Mouse (Mus musculus) urinary bladder, adult 18-20 months (tissue): Measurements from ENCODE around the gene Ppp3ca.

Experiments used
- DNase-seq, 2 experiments: peaks; one replicate each; pipeline ENCODE4 v3.0.0; 2022; ENCODE audit warnings: low spot score in 2 of 2, mixed read lengths in 2 of 2

The Ppp3ca gene

DNA sequence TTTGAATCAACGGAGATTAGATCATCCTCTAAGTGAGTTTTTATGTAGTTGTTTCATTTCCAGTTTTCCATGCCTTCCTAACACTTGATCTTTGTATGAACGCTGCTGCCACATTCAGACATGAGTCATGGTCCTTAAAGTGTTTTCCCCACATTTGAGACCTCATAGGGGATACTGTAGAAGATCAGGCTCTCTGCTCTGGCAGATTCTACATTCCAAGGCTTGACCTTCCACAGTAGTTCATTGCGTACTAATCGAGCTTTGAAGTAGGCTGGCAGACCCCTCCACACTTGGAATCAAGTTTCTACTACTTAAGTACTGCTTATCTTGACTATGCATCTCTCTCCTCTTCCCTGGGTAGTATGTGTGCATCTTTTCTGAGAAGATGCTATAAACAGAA, 183.7 kb downstream of the Ppp3ca start:
- DNase-seq = no peak

DNA sequence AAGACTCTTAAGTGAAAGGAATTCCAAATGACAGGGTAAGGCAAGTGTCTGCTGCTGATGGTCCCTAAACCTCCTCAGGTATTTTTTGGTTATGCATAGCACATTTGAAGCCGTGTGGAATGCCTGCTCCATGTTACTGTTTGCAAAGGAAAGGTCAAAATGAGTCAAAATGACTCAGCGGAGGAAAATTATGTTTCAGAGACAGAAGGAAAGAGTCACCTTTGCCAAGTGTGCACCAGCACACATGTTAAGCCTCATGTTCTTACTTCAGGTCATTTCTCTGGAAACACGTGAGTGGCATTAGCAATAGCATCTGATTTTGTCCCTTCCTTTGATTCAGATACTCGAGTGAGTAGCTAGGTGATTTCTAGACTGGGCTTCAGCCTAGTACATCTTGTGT, 186.1 kb downstream of the Ppp3ca start:
- DNase-seq = no peak

DNA sequence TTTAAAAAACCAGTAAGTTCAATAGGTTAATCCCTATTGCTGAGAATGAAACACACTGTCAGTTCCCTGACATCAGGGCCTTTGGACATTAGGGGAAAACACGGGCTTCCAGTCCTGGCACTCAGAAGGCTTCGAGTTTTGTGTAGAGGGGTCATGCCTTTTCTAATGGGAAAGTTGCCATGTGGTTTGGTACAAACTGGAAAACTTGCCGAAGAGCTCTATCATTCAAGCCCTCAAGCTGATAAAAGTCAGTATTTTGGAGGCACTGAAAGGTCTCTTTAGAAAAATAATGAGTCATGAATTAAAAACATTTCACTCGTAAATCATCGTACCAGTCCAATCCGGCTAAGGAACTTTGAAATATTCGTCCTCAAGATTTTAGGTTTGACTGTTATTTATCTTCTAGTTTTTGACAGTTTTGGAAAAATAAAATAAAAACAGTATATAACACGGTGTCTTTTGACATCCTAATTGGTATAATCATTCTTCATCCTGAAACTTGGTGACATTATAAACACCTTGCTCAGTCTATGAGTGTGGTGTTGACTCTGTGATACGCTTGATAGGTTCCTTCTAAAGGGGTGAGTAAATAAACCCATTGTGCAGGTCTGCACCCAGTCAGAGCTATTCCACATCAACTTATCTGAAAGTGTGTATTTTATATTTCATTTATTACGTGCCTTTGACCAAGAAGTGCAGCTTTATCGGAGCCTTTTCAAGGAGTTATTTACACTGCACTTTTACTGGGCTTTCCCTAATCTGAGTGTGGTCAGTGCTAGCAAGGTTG, 192.3 kb downstream of the Ppp3ca start:
- DNase-seq = no peak

DNA sequence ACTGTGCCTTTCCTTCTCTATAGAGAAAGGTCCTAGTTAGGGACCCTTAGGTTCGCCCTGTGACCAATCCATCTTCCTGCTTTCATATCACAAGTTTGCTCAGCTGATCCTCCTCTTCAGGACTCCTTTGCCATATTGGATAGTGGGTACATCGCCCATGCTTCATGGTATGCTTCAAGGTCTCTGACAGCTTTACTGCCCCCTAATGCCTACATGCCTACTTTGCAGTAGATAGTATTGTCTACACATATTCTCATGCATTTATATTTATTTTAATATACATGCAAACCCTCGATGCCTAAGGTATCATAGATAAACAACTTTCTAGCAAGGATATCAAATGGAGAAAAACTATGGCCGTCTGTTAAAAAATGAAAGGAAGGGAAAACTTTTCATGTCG, 193.2 kb downstream of the Ppp3ca start:
- DNase-seq = no peak

DNA sequence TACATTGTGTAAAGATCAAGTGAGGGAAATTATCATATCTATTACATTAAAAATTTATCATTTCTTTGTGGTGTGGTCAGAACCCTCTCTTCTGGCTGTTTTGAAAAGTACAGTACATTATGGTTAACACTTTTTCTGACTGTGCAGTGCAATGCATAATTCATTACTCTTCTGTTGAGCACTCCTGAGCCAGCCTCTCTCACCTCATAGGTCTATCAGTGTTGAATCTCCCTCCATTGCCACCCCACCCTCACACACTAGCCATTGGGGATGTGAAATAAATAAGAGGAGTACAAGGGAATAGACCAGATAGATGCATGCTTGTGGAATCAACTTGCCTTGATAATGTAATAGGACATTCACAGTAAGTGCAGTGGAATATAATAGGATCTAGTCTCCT, 194.4 kb downstream of the Ppp3ca start:
- DNase-seq = no peak

DNA sequence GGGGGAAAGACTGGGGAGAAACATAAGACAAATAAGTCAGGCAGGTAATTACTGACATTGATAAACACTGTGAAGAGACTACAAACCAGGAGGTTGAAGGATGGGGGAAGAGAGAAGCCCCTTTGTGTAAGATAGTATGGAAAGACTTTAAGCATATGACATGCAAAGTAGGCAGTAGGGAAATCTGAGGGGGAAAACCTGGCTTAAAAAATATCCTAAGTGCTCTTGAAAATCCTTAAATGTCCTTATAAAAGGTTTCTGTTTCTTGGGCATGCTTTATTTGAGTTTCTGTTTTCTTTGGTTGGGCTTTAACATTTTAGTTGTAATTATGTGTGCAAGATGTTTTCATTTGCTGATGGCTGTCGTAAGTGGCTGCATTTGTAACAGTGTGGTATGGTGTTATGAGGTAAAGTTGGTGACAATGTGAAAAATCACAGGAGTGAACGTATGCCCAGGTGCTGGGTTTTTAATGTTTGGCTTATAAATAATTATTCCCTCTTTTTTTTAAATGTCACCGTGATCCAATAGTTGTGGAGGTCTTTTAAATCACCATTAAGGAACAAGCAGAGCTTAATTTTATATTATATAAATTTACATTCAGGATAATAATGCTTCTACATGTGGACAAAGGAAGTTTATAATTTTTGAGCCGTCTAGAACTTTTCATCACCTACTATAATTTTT, 195.4 kb downstream of the Ppp3ca start:
- DNase-seq = no peak

DNA sequence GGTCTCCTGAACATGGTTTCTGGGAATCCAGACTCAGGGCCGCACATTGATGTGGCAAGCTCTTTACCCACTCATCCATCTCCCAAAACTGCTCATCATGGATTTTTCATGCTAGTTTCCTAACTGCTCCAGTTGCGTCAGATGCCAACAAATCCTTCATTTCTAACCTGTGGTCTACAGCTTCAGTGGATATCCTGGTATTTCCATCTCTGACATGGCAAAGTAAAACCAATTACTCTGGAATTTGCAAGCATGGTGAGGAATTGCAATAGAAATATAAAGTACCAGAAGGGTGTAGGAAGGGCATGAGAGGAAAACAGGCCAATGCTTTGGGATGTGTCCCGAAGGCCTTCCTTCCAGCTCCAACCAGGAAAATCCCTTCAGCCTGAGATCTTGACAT, 196.2 kb downstream of the Ppp3ca start:
- no peak for DNase-seq

DNA sequence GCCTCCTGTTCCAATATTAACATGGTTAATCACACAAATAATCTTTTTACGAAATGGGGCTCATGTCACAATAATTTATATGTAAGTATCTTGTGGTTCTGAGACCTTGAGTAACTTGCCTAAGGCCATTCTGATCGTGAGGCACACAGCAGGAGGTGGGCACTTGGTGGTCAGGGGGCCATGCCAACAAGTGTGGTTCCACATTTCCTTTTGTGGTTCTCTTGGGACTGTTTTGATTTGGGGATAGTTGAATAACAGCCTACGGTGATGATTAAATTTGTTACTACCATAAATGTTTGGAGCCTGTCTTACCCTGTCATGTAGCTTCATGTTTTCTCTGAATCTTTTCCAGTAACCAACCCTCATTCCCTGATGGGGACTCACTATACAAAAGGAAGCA, 196.6 kb downstream of the Ppp3ca start:
- DNase-seq = no peak

DNA sequence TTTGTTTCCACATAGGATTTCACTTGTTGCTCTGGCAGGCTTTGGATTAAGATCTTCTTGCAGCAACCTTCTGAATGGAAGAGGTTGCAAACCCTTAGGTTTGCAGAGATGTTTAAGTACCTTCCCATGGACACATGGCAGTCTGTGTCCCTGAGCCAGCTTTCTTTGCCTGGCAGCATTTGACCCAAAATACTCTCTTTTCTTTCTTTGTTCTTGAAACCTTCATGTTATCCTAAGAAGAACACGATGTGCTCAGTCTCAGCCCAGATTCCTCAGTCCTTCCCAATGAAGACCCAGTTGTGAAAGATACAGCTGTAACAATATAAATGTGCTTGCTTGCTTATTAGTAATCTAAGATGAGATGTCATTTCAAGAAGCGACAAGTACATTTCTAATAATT, 197.4 kb downstream of the Ppp3ca start:
- no peak for DNase-seq

DNA sequence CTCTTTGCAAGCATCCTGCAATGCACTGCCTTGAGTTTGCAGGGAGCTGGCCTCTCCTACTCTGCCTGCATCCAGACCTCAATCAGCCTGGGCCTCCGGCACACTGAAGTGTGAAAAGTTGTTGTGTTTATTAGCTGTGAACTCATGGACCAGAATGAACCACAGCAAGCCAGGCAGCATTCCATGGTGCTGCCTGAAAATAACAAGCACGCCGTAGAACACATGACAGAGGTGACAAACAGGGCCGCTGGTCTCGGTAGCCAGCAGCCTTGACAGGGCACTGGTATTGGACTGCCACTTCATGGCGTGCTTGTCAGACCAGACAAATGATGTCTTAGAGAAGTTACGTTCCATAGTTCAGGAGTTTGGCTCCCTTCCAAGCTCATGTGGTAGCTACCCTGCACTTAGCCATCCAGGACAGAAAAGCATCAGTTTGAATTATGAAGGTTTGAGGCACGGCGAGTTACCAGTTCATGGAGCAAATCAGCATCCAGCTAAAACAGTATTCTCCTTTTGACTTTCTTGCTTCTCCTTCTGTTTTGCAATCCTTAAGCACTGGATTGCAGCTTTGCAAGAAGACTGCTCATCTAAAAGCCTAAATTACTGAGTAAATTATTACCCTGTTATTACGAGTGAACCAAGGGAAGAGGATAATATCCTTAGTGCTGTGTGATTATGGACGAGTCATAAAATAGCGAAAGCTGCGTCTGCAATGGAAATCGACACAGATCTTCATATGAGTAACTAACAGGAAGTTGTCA, 202.0 kb downstream of the Ppp3ca start:
- no peak for DNase-seq

DNA sequence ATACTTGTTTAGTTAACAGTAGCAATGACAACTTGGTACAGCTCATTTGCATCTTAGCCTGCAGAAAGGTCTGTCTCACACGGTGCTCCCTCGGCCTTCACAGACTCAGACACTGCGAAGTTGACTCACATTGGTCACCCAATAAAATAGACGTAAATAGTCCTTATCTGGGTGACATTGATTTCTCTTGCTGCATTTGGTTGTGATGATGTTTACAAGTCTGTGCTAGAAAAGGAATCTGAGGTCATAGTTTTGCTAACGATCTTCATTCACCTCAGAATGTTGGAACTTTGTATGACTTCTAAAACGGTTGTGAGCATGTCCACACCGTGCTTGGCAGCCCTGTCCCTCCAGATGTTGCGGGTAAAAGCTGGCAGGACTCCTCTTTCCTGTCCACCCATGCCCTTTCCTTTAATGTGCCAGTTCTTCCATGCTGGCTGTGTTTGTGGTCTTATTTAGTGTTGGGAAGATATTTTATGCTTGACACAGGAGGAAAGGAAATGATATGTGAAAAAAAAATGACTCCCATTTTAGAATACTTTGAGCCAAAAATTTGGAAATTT, 202.7 kb downstream of the Ppp3ca start:
- DNase-seq = no peak

DNA sequence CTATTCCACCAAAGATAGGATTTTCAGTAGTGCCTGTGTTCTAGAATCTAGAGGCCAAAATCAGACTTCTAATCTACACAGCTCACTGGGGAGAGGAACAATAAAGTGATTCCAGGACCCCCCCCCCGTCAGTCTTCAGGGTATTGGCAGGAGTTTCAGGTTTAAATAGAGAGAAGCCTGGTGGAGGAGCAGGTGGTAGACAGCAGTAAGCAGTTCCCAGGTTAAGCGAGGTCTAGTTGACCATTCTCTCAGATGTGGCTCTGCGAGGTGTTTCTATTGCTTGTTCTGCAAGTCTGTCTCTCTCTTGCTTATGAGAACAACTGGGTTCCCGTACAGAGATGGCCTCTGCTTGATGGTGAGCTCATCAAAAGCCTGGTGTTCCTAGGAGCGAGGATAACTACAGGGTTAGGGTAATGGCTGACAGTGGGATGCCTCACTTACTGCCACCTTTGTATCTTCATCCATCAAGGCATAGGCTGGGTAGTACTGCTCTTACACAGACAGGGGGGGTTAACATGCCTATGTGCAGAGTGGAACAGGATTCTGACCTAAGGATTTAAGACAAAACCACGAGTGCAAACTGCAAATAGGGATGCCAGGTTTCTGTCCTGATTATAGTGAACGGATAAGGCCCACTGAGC, 204.0 kb downstream of the Ppp3ca start:
- no peak for DNase-seq

DNA sequence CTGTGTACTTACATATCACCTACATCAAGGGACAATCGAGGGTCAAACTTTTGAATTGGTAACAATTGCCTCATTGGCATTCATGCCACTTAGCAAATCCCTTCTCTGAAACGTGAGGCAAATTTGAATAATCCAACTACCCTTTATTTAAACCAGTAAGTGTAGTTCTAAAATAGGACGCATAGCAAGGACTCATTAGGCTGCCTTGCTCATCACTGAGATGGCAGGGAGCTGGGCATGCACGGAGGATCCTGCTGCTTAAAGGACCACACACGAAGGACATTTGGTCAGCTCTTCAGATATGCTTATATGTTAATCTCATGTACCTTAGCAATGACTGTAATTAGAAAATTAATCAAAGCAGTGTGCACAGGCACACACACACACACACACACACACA, 204.6 kb downstream of the Ppp3ca start:
- no peak for DNase-seq

DNA sequence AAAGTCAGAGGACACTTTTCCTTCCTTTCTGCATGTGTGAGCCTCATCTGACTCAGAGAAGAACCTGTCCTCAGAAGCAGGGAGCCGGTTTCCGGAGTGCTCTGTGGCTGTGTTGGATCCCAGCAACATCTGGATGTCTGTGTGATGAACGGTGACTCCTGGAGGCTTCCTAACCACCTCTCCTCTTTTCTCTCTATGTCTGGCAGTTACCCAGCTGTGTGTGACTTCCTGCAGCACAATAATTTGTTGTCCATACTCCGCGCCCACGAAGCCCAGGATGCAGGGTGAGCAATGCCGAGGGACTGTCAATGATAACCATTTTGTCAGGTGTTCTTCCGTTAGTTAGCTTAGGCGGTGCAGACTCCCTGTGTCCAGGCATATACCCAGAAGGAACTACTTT, 217.8 kb downstream of the Ppp3ca start:
- no peak for DNase-seq

DNA sequence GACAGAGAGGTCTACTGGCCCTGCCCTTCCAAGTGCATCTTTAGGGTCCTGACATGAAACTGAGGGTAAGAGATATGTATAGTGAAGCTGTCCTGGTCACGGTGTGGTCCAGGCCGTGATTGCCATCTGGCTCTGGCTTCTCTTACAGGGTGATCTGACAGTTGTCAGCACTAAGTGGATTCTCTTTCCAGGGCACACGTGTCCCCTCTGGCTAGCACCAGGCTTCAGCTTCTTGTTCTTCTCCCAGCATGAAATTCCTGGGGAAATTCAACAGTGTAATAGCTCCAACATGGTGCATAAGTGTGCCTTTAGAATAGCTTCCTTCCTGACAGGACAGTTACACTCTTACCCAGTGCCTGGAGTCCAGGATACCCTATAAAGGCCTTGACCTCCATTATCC, 222.2 kb downstream of the Ppp3ca start:
- no peak for DNase-seq

DNA sequence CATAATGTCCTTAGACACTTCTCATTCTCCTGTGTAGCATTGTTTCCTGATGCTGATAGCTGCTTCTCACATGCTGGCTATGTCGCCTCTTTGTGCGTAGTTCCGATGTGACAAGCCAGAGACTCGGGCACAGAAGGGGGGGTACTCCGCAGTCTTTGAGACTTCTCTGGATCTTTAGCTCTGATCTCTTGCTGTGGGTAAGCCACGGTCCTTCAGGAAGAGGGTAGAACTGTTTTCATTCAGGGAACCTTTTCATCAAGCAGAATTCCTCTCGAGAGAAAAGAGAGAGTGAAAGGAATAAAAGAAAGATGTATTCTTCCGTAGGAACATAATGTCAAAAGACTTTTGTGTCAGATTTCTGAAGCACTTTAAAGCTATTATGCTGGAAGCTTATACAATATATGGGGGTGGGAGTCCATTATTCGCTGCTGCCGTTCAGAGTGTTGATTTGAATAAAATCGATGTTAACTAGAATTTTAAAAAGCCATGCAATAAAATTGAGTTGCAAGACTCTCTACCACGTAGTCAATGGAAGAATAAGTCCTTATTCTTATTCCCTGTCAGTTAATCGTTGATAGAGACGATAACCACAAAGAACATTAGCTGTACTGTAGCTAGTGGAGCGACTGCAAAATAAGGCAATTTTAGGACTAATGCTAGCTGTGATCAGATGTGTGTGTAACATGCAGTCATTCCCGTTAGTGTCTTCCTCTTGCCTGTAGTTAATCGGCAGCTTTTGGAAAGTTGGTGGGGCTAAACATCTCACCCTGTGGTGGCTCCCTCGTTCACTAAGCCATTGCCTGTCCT, 223.9 kb downstream of the Ppp3ca start:
- no peak for DNase-seq

DNA sequence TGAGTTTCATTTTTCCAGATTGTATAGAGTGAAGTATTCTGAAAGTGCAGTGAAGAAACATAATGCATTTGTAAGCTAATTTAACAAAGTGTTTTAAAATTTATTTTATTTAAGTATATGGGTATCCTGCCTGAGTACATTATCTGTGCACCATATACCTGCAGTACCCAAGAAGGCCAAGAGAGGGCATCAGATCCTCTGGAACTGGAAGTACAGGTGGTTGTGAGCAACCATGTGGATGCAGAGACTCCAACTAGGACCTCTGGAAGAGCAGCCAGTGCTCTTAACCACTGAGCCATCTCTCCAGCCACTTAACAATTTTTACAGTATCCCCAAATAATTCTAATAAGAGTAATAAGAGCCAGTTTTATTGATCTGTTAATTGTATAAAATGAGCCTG, 225.6 kb downstream of the Ppp3ca start:
- DNase-seq = no peak

DNA sequence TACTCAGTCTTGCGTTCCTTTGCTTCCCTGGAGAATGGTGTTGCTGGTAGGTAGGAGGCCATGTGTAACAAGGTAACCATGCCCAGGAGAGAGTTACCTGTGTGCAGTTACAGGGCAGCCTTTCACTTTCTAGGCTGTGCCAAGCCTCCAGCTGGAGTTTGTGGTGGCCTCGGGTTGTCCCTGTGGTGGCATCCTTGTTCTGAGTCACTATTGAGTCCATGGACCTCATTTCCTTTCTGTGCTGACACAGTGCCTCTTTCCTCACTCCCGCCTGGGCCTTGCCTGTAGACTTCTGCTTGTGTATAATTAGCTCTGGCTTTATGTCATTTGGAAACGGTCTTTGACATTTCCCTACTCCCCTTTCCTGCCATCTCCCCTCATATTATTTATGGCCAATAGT, 226.4 kb downstream of the Ppp3ca start:
- DNase-seq = no peak

DNA sequence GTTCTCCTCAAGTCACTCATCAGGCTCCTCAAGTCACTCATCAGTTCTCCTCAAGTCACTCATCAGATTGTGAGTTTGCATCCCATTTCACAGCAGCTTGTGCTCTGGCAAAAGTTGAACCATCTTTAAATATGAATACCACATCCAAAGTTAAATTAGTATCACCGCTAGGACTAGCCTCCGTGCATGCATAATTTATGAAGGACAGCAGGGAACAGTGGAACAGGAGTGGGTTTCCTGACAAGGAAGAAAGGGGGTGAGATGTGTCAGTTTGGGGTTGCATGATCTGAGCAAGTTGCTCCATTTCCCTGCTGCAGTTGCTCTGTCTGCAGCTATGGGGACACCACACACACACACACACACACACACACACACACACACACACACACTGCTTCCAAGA, 229.8 kb downstream of the Ppp3ca start:
- DNase-seq = no peak

DNA sequence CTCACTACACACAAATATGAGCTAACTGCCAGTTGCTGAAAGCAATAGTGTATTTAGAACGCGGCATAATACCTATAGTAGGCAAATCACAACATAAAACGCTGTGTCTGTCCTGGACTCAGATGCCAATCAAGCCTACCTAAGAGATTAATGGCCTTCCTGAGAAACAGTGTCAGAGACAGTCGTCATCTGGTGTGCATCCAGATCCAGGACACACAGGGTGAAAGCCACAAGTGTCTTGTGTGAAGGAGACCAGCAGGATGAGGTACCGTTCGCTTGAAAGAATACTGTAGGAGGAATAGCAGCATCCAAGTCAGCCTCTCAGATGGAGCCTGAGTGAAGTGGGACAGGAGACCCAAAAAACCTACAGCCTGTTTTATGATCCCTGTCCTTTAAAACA, 231.1 kb downstream of the Ppp3ca start:
- no peak for DNase-seq

DNA sequence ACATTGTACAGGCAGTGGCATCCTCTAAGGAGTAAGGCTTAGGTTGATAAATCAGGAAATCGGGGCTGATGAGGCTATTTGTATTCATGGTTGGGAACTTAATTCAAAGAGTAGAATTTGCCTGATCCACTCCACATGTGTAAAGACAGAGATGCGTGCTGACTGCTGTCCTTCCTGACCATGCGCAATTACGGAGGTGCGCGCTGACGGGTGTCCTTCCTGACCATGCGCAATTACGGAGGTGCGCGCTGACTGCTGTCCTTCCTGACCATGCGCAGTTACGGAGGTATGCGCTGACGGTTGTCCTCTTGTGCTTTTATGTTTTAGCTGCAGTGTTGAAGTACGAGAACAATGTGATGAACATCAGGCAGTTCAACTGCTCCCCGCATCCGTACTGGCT, 232.9 kb downstream of the Ppp3ca start:
- DNase-seq = no peak
